Mouse (Mus musculus): Measurements from ENCODE around the gene Rnf144a. TPM values are rescaled to one million over a fixed set of nuclear protein-coding genes. Genes with fewer than 3 reads are reported as not detected.
A peak's percentile ranks its signal among the peaks of the same experiment; 100 is the strongest.

The Rnf144a gene
- polyA plus RNA-seq, 1 experiment from 2014 or later: 52.7 TPM

Small RNAs within 50 kb of the gene (microRNA-seq; reads per million reads assigned to microRNA genes)
- 4.6 reads per million, percentile 20 among the genes with 10 or more reads in this experiment for gene Mir6538

Other genes starting within 250 kb of the Rnf144a start
- gene Rsad2, start 41.2 kb upstream of the Rnf144a start, polyA plus RNA-seq (2015; fragmentation: Nextera tagmentation; extraction: Ambion mirVana): 0.96 and 1.0 TPM in 2 replicates
- gene Cmpk2, start 54.0 kb upstream of the Rnf144a start, polyA plus RNA-seq (2015; fragmentation: Nextera tagmentation; extraction: Ambion mirVana): 7.7 and 7.8 TPM in 2 replicates

All from lung, embryonic 15.5 days (tissue).